Mouse (Mus musculus) mesoderm, embryonic 11.5 days (tissue): ENCODE data around the gene Bpifb4.

Experiments used
- DNase-seq: peaks from one replicate; pipeline ENCODE4 v3.0.0-alpha.2; 2012; ENCODE audit warnings: low read depth, low spot score

Gene Bpifb4

GRCm38 (mm10) chr2:154005094-154005493 is 67.1 kb downstream of the Bpifb4 start:
- no peak for DNase-seq

- DNase-seq = no peak
Measured at GRCm38 (mm10) chr2:154005734-154006133, 67.7 kb downstream of the Bpifb4 start.

- DNase-seq = no peak
Measured at GRCm38 (mm10) chr2:154006331-154006730, 68.3 kb downstream of the Bpifb4 start.

GRCm38 (mm10) chr2:154007381-154007780 is 69.4 kb downstream of the Bpifb4 start:
- DNase-seq = no peak

DNA sequence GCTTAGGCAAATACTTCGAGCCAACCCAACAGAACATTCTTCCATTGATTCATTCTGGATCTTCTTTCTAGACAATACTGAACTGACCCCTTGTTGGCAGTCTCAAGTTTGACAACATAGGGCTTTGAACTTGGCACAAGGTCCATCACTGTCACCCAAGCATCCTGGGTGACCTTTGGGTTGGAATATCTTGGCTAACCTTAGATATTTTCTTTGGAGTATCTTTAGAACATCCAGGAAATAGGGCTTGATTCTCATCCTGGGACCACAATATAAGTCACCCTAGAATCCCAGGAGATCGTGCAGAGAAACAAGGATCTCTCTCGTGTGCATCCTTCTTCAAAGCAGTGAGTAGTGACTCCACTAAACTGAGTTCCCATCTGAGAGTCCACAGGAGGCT is 70.0 kb downstream of the Bpifb4 start, which contains the start of gene Bpifa2:
Gene Bpifa2, plus strand, starts transcription at position 301 of the 400 bp plus-strand sequence.
- no peak for DNase-seq
